Mouse (Mus musculus) cerebellum, adult 2 months (tissue): ENCODE results near the gene Ephb2. TPM values are rescaled to one million over a fixed set of nuclear protein-coding genes. Genes with fewer than 3 reads are reported as not detected.

ENCODE experiments used
- DNase-seq, 2 experiments: peaks; one replicate each; pipeline ENCODE4 v3.0.0; 2021
- H3K27ac ChIP-seq: fragments of 200-500 bp; 2 replicates; pipeline ENCODE4 v1.5.1; 2012; ENCODE audit warnings: low read length, control low read depth, inconsistent platforms; ENCODE audit not compliant: insufficient read depth
- H3K27me3 ChIP-seq: fragments of 200-500 bp; 2 replicates; pipeline ENCODE4 v1.6.1; 2012; ENCODE audit warnings: inconsistent platforms, mild to moderate bottlenecking, low read length, moderate library complexity; ENCODE audit not compliant: control insufficient read depth, insufficient read depth
- H3K4me1 ChIP-seq: fragments of 200-500 bp; 2 replicates; pipeline ENCODE4 v1.6.1; 2011; ENCODE audit warnings: low read length; ENCODE audit not compliant: control insufficient read depth, insufficient read depth
- H3K4me3 ChIP-seq: fragments of 200-500 bp; replicated peaks from 2 replicates; pipeline ENCODE3; 2011; ENCODE audit warnings: mild to moderate bottlenecking, low read depth, low read length, control low read depth; ENCODE audit not compliant: insufficient read depth
- CTCF ChIP-seq: fragments of 200-500 bp; IDR thresholded peaks from 2 replicates; pipeline ENCODE4 v1.5.1; 2011; ENCODE audit warnings: low read depth, mild to moderate bottlenecking, control low read depth, low read length, moderate library complexity, borderline replicate concordance; ENCODE audit not compliant: insufficient read depth
- POLR2A ChIP-seq: fragments of 200-500 bp; IDR thresholded peaks from 2 replicates; pipeline ENCODE4 v1.6.1; 2011; ENCODE audit warnings: low read length, control low read depth, borderline replicate concordance; ENCODE audit not compliant: insufficient read depth
- WGBS: fragments of 180-500 bp; shearing (Covaris S2); methylation state at CpG from one replicate; pipeline ENCODE4 v1.1.7; 2018; 5-methylcytosine and 5-hydroxymethylcytosine counted together
- polyA plus RNA-seq: library from polyadenylated mRNA; depleted of rRNA; stranded (reverse); fragments of >200 nt; gene quantifications from 2 replicates; pipeline ENCODE4 v1.2.3, GENCODE M21; 2012

Gene Ephb2
- polyA plus RNA-seq, 1 experiment = 29.1 TPM

GRCm38 (mm10) chr4:136780201-136780895, 55.4 kb downstream of the Ephb2 start:
- H3K4me1 ChIP-seq = peaks cover 40% of the 10 kb centered on the region
- no peak for DNase-seq
- TF ChIP-seq CTCF (no peak), POLR2A (no peak)
- H3K4me3 ChIP-seq = no peak overlapping the region
- WGBS = 86% methylated on average over 20 of the region's 20 CpGs
- H3K27ac ChIP-seq = no peak overlapping the region
- H3K27me3 ChIP-seq = no peaks in the 10 kb centered on the region

GRCm38 (mm10) chr4:136779156-136779555, 56.6 kb downstream of the Ephb2 start:
- Histone ChIP-seq H3K27ac (no peak overlapping the region), H3K27me3 (no peaks in the 10 kb centered on the region), H3K4me3 (no peak overlapping the region), H3K4me1 (peaks cover 43% of the 10 kb centered on the region)
- DNase-seq = no peak
- TF ChIP-seq CTCF (no peak), POLR2A (no peak)
- 95% methylated on average over 11 of the region's 11 CpGs for WGBS

- Histone ChIP-seq H3K27ac (no peak overlapping the region), H3K4me3 (no peak overlapping the region), H3K4me1 (peaks cover 24% of the 10 kb centered on the region), H3K27me3 (no peaks in the 10 kb centered on the region)
- WGBS = 33% methylated on average over 9 of the region's 9 CpGs
- DNase-seq = no peak
- TF ChIP-seq CTCF = no peak
- TF ChIP-seq POLR2A = no peak
These were observed 59.3 kb downstream of the Ephb2 start for GRCm38 (mm10) chr4:136776471-136776892.

GRCm38 (mm10) chr4:136775903-136776302, 59.9 kb downstream of the Ephb2 start:
- no peaks in the 10 kb centered on the region for H3K27me3 ChIP-seq
- no peak overlapping the region for H3K27ac ChIP-seq
- no peak for TF ChIP-seq POLR2A
- WGBS = 95% methylated on average over 2 of the region's 2 CpGs
- DNase-seq = no peak
- no peak overlapping the region for H3K4me3 ChIP-seq
- peaks cover 19% of the 10 kb centered on the region for H3K4me1 ChIP-seq

- Histone ChIP-seq H3K4me3 (no peak overlapping the region), H3K4me1 (peaks cover 16% of the 10 kb centered on the region), H3K27me3 (no peaks in the 10 kb centered on the region), H3K27ac (no peak overlapping the region)
- no peak for DNase-seq
- WGBS = 65% methylated on average over 3 of the region's 3 CpGs
- TF ChIP-seq CTCF = no peak
- TF ChIP-seq POLR2A = no peak
These were observed 61.6 kb downstream of the Ephb2 start for GRCm38 (mm10) chr4:136774201-136774600.

GRCm38 (mm10) chr4:136772952-136773584, 62.7 kb downstream of the Ephb2 start:
- Histone ChIP-seq H3K27ac (no peak overlapping the region), H3K4me1 (peaks cover 16% of the 10 kb centered on the region), H3K4me3 (no peak overlapping the region), H3K27me3 (no peaks in the 10 kb centered on the region)
- TF ChIP-seq POLR2A (no peak), CTCF (no peak)
- no peak for DNase-seq
- WGBS = 76% methylated on average over 13 of the region's 13 CpGs

- DNase-seq = no peak
- H3K27ac ChIP-seq = no peak overlapping the region
- peaks cover 16% of the 10 kb centered on the region for H3K4me1 ChIP-seq
- WGBS = 87% methylated on average over 5 of the region's 5 CpGs
- TF ChIP-seq CTCF (no peak), POLR2A (no peak)
- no peaks in the 10 kb centered on the region for H3K27me3 ChIP-seq
- no peak overlapping the region for H3K4me3 ChIP-seq
These were observed 63.5 kb downstream of the Ephb2 start for GRCm38 (mm10) chr4:136772318-136772717.

- 89% methylated on average over 17 of the region's 17 CpGs for WGBS
- Histone ChIP-seq H3K4me3 (no peak overlapping the region), H3K27me3 (no peaks in the 10 kb centered on the region), H3K4me1 (0 out of 2 replicates have a peak, but pooled peaks cover 3% of the 10 kb centered on the region), H3K27ac (no peak overlapping the region)
- TF ChIP-seq CTCF = no peak
- TF ChIP-seq POLR2A = no peak
- DNase-seq = no peak
These were observed 65.1 kb downstream of the Ephb2 start for GRCm38 (mm10) chr4:136770718-136771117.
